Mouse (Mus musculus): ENCODE results near the gene Tsnax.

Tsnax gene

DNA sequence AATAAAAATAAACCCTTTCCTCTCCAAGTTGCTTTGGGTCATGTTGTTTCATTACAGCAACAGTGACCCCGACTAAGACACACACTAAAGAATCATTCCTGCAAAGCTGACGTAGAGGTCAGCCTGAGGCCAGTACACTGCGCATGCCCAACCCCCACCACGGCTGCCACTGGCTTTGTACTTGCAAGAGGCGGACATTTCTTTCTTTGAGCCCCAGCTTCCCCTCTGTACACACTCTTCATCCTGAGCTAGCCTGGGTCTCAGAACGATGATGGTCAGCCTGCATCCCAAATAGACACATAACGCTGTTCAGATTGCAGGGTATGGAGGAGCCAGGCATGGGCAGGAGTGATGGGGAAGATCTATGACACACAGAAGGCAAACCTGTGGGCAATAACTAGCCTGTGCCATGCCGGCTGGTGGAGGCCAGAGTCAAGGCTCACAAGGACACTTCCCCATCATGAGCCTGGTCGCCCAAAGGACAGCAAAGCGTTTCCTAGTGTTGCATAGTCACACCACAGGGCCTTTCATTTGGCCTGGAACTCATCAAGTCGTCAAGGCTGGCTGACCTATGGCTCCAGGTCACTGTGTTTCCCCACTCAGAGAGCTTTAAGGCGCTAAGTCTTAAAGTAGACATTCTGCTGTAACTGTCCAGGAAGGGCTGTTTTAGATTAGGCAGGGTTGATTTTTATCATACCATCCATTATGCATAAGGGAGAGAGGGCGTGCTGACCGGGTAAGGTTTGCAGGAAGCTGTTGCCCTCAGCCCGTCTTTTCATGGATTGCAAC, 28.0 kb downstream of the Tsnax start:
- intact Hi-C loops (cut with DNase I), result no loop called here

- intact Hi-C loops (cut with DNase I), result no loop called here
Measured at GRCm38 (mm10) chr8:125041496-125041895, 28.7 kb downstream of the Tsnax start.

DNA sequence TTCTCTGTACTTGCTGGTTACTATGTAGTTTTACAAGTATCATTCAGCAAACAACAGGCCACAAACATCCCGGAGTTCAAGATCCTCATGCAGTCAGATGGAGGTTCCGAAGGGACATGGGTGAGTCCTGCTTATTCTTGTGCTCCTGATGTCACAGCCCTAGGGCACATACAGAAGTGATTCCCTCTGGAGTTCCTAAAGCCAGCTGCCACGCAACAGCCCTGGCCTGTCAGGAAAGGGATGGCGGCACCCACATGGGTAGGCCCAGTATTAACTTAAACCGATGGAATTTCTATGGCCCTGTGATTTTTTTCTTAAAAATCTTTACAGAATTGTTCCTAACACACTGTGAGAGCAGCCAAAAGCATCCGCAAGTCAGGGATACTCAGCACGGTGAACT, 30.6 kb downstream of the Tsnax start:
- intact Hi-C loops (cut with DNase I), result no loop called here

GRCm38 (mm10) chr8:125043935-125044334, 31.1 kb downstream of the Tsnax start:
- intact Hi-C loops (cut with DNase I), result no loop called here

GRCm38 (mm10) chr8:125045760-125046159, 33.0 kb downstream of the Tsnax start:
- intact Hi-C loops (cut with DNase I), result no loop called here

DNA sequence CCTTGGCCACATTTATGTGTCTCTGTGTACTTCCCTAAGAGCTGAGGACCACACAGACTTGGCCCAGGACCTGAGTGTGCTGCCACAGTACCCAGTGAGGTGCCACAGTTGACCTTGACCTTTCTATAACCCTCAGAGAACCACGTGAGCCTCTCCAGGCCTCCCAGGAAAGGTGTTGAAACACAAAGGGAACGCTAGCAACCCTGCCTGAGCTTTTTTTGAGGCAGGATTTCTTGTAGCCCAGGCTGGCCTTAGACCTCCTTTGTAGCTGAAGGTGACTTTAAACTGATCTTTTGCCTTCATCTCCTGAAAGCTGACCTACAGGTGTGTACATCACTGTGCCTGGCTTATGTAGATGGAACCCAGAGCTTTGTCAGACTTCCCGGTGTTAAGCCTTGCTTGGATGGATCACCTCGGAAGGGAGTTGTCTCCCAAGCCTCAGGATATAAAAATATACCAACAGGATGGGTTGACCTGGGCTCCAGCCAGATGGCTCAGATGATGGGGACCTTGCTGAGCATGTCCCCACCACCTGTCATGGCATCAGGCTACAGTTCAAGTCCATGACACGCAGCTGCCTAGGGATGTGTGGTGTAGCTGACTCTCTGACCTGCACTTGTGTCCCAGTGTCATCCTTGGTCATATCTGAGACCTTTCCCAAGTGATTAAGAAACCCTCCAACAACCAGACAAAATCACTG, 36.4 kb downstream of the Tsnax start:
- intact Hi-C loops (cut with DNase I), result no loop called here

- intact Hi-C loops (cut with DNase I), result loop anchor here (5.0 kb wide), 1 partner anchor 822 kb away; no protein-coding TSS in a partner anchor
Measured at GRCm38 (mm10) chr8:125049826-125050225, 37.0 kb downstream of the Tsnax start.

DNA sequence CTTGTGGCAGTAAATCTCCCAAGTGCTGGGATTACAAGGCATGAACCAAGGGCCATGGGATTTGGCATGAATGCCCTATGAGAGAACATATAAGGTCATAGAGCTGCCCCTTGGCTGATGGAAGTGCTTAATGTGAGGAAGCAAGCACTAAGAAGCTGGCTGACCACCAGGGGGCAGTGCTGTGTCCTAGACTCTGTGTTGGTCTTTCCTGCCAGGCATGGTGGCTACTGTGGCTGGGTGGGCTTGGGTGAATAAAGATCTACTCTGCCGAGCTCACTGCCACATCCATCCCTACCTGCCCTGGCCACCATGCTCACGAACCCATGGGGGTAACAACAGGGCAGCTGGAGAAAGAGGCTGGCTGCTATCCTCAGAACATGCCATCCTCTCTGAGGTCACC, 39.2 kb downstream of the Tsnax start:
- intact Hi-C loops (cut with DNase I), result loop anchor here (5.0 kb wide), 1 partner anchor 820 kb away; no protein-coding TSS in a partner anchor

DNA sequence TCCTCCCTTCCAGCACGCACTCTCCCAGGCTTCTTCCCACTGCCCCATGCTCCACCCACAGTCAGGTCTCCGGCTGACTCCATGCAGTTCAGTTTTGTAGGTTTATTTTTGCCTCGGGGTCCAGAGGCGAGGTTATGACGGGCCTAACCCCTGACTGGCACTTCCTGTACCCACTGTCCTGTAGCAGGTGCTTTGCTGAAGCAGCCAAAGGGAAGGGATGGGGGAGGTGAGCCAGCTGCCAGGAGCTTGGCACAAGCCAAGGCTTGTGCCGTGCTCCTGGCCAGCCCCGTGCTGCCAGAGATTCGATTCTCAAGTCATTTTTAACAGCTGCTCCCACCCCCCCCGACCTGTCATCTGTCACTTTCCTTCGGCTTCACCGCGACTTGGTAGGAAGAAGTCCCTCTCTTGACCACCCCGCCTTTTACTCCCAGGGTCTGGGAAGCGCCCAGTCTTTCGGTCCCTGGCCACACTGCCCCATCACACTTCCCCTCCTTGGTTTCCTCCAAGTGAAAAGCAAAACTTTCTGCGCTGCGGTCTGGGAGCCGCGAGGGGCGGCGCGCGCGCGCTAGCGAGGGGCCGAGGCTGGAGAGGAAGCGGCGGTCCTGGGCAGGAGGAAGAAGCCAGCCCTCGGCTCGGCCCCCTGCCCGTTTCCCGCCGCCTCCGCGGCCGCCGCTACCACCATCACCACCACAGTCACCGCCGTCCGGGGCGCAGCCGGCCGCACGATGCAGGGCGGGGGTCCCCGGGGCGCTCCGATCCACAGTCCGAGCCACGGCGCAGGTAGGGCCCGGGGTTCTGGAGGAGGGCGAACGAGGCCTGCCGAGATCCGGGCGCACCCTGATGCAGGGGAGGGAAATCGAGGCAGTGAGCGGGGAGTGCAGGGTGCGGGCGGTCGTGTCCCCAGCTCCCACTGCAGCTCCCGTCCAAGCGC, 41.0 kb downstream of the Tsnax start, which contains the start of gene Disc1:
Gene Disc1, plus strand, starts transcription at position 691 of the 931 bp plus-strand sequence.
- intact Hi-C loops (cut with DNase I), result loop anchor here (5.0 kb wide), 1 partner anchor 819 kb away; no protein-coding TSS in a partner anchor

DNA sequence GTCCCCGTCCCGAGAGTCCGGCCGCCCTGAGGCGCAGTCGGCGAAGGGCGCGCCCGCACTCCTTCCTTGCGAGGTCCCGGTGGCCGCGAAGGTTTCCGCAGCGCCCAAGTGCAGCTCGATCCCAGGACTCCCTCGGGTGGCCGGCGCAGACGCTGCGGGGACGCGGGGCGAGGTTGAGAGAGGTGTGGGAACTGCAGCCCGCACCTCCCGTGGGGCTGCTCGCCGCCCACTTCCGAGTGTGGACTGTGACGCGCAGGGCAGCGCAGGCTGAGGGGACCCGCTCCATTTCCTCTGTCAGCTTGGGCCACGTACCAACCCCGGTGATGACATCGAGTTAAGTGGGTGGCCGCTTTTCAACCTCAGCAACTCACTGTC, 41.6 kb downstream of the Tsnax start:
- intact Hi-C loops (cut with DNase I), result loop anchor here (5.0 kb wide), 1 partner anchor 818 kb away; no protein-coding TSS in a partner anchor

DNA sequence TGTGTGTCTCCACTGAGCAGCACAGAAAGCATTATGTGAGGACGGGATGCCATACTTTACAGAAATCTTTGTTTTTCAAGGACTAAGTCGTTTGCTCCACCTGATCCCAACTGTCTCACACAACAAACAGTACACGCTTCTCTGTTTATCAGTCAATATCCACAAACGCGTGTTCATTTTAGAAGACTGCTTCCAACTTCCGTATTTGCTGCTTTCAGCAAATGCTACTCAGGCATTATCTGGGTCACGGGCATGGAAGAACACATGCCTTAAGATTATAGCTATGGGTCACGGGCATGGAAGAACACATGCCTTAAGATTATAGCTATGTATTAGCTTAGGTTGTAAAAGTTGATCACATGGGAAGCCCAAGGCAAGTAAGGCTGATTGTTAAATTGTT, 48.1 kb downstream of the Tsnax start:
- intact Hi-C loops (cut with DNase I), result no loop called here

DNA sequence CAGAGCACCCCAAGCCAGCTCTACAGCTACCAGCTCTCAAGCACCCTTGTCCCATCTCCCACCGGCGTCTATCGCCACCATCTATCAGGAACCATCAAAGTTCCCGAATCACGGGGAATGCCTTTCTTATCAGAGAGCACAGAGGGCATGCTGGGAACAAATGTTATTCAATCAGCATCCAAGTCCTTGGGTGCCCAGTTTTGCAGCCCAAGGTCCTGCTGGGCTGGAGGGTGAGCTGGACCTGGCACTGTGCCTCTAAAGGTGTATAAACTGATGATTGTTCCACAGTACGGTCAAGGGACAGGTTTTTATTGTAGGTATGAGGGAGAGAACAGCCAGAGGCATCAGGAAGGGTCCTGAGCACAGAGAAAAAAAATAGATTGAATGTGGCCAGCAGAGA, 52.8 kb downstream of the Tsnax start:
- intact Hi-C loops (cut with DNase I), result loop anchor here (5.0 kb wide), 2 partner anchors 42 to 102 kb away; no protein-coding TSS in a partner anchor

GRCm38 (mm10) chr8:125066913-125067595, 54.3 kb downstream of the Tsnax start:
- intact Hi-C loops (cut with DNase I), result loop anchor here (5.0 kb wide), 2 partner anchors 40 to 100 kb away; no protein-coding TSS in a partner anchor

DNA sequence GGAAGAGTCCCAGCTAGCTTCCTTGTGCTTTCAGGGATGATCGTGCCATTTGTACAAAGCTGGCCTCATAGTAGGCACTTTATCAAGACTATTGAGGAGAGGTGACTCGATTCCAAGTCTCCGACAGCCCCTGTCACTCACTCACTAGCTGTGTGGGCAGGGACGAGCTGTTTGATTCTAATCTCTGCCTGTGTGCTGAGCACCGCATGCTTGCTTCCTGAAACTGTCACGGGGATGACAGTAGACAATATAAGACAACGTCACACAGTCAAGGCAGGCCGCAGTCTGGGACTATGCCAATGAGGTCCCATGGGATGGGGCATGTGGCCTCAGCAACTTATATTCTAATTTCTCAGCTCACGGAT, 54.8 kb downstream of the Tsnax start:
- intact Hi-C loops (cut with DNase I), result loop anchor here (5.0 kb wide), 2 partner anchors 40 to 100 kb away; no protein-coding TSS in a partner anchor

DNA sequence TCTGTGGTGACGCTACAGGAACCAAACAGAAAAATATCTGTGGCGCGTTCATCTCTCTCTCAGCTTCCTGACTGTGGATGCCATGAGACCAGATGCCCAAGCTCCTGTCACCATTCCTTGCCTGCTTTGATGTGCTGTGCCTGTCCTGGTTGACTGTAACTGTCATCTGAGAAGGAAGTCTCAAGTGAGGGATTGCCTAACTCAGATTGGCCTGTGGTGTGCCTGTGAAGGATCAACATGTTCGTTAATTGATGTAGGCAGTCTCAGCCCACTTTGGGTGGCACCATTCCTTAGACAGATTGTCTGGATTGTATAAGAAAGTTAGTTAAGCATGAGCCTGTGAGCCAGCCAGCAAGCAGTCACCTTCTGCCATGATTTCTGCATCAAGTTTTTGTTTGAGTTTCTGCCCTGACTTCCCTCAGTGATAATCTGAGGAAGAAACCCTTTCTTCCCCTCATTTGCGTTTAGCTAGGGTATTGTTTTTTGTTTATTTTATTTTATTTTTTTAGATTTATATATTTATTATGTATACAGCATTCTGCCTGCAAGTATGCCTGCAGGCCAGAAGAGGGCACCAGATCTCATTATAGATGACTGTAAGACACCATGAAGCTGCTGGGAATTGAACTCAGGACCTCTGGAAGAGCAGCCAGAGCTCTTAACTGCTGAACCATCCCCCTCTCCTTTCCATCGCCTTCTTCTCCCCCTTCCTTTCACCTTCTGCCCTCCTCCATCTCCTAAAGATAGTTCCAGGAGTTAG, 55.5 kb downstream of the Tsnax start:
- intact Hi-C loops (cut with DNase I), result loop anchor here (5.0 kb wide), 2 partner anchors 39 to 99 kb away; no protein-coding TSS in a partner anchor

GRCm38 (mm10) chr8:125069304-125069703, 56.5 kb downstream of the Tsnax start:
- intact Hi-C loops (cut with DNase I), result loop anchor here (5.0 kb wide), 2 partner anchors 38 to 98 kb away; no protein-coding TSS in a partner anchor

DNA sequence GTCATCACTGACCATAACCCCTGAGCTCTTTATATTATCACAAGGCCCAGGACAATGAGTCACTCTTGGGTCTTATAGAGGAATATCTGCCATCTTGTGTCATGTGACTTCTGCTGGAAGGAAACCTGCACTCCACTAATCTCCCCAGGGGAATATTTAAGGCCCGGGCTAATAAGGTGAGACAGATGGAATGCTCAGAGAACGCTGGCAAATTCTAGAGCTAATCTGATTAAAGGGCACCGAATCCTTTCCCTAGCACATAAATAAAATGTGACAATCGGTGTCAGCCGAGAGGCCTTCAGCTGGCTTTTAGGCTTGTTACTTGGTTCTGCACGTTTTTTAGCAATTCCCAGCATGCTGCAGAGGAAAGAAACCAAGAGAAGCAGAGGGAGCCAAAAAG, 56.9 kb downstream of the Tsnax start:
- intact Hi-C loops (cut with DNase I), result loop anchor here (5.0 kb wide), 2 partner anchors 38 to 98 kb away; no protein-coding TSS in a partner anchor

DNA sequence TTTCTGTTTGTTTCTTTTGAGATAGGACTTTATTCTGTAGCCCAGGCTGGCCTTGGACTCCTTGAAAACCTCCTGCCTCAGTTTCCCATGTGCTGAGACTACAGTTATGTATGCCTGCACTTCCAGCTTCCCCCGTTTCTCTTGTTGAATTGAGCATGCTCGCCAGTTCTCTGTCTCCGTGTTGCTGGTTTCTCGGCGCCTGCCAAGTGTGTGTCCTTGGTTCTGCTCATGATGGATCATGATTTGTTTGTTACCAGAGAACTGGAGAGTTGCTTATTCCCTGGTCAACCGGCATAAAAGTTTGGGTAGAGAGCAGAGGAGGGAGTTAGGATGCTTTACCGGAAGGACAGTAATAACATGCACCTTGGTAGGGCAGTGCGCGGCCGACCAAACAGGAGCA, 61.3 kb downstream of the Tsnax start:
- intact Hi-C loops (cut with DNase I), result no loop called here

DNA sequence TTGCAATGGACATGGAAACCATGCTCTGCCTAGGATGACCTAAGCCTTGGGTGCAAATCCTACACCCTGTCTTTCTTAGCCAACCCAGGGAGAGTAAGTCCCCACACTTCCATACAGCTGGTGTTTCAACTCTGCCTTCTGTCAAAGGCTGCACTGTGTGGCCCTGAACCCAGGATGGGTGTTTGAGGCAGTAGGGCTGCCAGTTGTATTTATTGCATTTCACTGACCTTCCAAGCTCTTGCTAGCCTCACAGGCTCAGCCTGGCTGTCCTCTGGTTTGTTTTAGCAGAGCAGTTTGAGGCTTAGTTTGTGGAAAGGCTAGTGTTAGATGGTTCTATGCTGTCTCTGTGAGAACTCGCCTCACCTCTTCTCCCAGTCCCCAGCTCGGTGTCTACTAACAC, 61.8 kb downstream of the Tsnax start:
- intact Hi-C loops (cut with DNase I), result no loop called here

- intact Hi-C loops (cut with DNase I), result no loop called here
Measured at GRCm38 (mm10) chr8:125075389-125075788, 62.6 kb downstream of the Tsnax start.
